Mouse (Mus musculus) left cerebral cortex, postnatal 4 days (tissue): ENCODE results near the gene Parp11. TPM values are rescaled to one million over a fixed set of nuclear protein-coding genes. Genes with fewer than 3 reads are reported as not detected.

Experiments
- DNase-seq: peaks from one replicate; pipeline ENCODE4 v3.0.0-alpha.2; 2022
- intact Hi-C: fragments of 180-260 bp; cut with DNase I; formaldehyde crosslinking; loops from one replicate; pipeline ENCODE4 v1.15.1; 2025
- total RNA-seq, 2 experiments: library from RNA; stranded (reverse); gene quantifications; 2 replicates each; pipeline ENCODE4 v1.2.3; 2021

Gene Parp11
- total RNA-seq, 2 experiments from 2014 or later, result 59.1 to 60.9 TPM

DNA sequence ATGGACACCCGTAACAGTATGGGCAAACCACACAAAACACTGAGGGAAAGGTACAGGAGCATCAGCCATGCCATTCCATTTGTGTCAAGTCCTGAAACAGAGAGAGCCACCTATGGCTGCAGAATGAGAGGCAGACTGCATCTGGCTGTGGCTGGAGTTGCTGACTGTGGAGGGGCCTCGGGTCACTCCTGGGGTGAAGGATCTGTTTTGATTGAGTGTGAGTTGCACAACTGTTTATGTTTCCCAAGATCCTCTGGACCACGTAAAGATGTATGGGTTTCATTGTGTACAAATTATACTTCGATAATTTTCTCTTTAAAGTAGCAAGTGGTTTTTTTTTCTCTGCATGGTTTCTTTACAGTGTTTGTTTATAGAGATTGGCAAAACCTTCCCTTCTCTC lies 93.9 kb downstream of the Parp11 start:
- intact Hi-C loops, result no loop called here
- DNase-seq, result no peak

DNA sequence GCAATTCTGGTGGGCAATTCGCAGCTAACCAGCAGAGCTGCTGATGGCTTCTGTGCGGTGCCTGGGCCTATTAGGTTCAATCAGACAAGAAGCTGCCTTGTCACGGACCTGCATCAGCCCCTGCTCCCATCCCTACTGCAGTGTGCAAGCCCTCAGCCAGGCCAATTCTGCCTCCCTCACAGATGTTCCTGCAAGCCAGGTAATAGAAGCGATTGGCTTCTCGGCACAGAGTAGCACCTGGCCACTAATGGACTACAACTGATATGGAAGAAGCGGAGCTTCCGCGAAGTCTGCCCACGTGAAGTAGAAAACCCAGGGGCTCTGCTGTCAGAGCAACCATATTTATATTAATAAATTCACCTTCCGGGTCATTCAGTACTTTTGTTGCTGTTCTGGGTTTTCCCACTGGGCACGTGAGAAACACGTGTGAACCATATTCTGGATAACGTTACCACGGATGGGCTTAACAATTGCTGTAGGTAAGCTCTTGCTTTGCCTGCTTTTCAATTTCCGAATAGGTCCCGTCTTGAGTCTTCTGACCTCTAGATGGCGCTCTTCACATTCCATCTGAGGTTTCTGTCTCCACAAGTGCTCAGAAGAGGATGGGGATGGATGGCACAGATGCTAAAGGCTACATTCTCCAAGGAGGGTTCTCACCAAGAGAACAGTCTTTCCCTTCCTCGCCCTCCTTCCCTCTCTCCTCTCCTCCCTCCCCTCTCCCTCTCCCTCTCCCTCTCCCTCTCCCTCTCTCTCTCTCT lies 95.2 kb downstream of the Parp11 start:
- intact Hi-C loops, result no loop called here

More for the DNA sequence above, 95.2 kb downstream of the Parp11 start:
- peak; percentile 48 for DNase-seq

Other genes starting within 250 kb of the Parp11 start
- 1 to 10 TPM; 1.2 to 1.4 TPM for gene Cracr2a, start 114.5 kb downstream of the Parp11 start, total RNA-seq